Mouse (Mus musculus): ENCODE data around the gene Frmpd2. TPM values are rescaled to one million over a fixed set of nuclear protein-coding genes. Genes with fewer than 3 reads are reported as not detected.

The Frmpd2 gene
- polyA plus RNA-seq, 1 experiment from 2014 or later, result 0.03 TPM

DNA sequence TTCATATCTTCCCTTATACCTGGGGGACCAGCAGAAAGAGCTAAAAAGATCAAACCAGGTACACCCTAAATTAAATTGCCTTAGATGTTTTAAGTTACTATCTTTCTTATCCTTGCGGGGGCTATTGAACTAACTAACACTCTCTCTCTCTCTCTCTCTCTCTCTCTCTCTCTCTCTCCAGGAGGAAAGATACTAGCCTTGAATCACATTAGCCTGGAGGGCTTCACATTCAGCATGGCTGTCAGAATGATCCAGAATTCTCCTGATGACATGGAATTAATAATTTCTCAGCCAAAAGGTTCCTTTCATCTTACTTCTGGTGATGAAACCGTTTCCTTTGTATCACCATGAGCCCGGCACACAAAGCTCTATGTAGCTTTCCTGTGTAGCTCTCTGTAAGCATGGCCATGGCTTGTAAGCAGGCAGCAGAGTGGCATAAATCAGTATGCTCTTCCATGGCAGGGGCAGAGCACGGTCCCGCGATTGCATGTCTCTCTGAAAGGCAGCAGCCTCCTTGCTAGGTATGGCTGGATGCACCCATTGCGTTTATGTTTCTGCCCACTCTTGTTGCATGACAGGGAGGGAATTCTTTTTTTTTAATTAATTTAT is 68.2 kb downstream of the Frmpd2 start:
- 80% methylated on average over 7 of the region's 7 CpGs for WGBS
- no peak for ATAC-seq (ENCODE audit: insufficient number of reproducible peaks, low FRiP score)
- Histone ChIP-seq H3K9me3 (replicated peaks) (0 out of 2 replicates have a peak, but pooled peaks cover 6% of the 10 kb centered on the region), H3K4me1 (replicated peaks) (no peaks in the 10 kb centered on the region), H3K36me3 (no peaks in the 10 kb centered on the region), H3K9ac (no peak overlapping the region), H3K27ac (ENCODE audit: poor library complexity, severe bottlenecking) (no peak overlapping the region), H3K4me3 (no peak overlapping the region), H3K4me2 (no peak overlapping the region), H3K27me3 (replicated peaks) (no peaks in the 10 kb centered on the region)

- WGBS, result 80% methylated on average over 8 of the region's 8 CpGs
- Histone ChIP-seq H3K9ac (no peak overlapping the region), H3K4me1 (replicated peaks) (no peaks in the 10 kb centered on the region)
Measured at GRCm38 (mm10) chr14:33545565-33546143, 74.2 kb downstream of the Frmpd2 start.

DNA sequence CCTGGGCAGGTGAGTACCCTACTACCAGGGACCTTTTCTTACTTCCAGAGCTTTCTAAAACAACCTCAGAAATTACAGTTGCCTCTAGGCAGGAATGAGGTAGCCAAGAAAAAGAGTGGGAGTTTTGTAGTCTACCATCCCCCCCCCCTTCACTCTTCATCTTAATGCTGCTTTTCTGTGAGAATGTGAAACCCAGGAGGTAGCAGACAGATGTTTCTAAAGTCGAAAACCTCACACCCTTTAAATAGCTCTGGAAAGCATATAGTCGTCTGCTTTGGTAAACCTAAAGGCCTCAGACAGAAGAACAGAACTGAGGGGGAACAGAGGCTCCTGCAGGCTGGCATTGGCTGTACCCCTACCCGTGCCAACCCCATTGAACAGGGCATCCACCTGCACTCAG is 77.2 kb downstream of the Frmpd2 start:
- no peak for ATAC-seq (ENCODE audit: insufficient number of reproducible peaks, low FRiP score)
- 56% methylated on average over 3 of the region's 3 CpGs for WGBS

More at GRCm38 (mm10) chr14:33545565-33546143, 74.2 kb downstream of the Frmpd2 start:
- Histone ChIP-seq H3K4me2 (no peak overlapping the region), H3K36me3 (no peaks in the 10 kb centered on the region), H3K27me3 (replicated peaks) (no peaks in the 10 kb centered on the region), H3K9me3 (replicated peaks) (no peaks in the 10 kb centered on the region), H3K27ac (ENCODE audit: poor library complexity, severe bottlenecking) (no peak overlapping the region), H3K4me3 (no peak overlapping the region)
- ATAC-seq (ENCODE audit: insufficient number of reproducible peaks, low FRiP score), result no peak

DNA sequence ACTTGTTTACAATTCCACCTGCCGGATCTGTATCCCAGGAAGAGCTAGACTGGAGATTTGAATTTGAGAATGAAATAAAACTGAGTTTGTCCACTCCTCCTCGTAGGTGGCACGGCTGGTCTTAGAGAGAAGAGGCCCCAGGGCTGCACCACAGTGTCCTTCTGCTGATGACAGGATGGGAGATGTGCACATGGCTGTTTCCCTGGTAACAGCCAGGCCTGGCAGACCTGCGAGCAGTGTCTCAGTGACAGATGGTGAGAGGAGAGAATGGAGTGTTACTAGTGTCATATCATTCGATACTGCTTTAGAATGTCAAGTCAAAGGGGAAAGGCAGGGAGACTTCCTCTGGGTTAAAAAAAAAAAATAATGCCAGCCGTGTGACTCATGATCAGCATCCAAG is 78.4 kb downstream of the Frmpd2 start:
- H3K36me3 ChIP-seq, result no peaks in the 10 kb centered on the region
- H3K4me3 ChIP-seq, result no peak overlapping the region
- no peak overlapping the region for H3K9ac ChIP-seq
- H3K27ac ChIP-seq (ENCODE audit: poor library complexity, severe bottlenecking), result no peak overlapping the region
- WGBS, result 70% methylated on average over 6 of the region's 6 CpGs
- no peaks in the 10 kb centered on the region for H3K9me3 ChIP-seq (replicated peaks)
- ATAC-seq (ENCODE audit: insufficient number of reproducible peaks, low FRiP score), result no peak
- no peak overlapping the region for H3K4me2 ChIP-seq
- H3K27me3 ChIP-seq (replicated peaks), result no peaks in the 10 kb centered on the region
- no peaks in the 10 kb centered on the region for H3K4me1 ChIP-seq (replicated peaks)

More for the DNA sequence above, 77.2 kb downstream of the Frmpd2 start:
- no peak overlapping the region for H3K4me3 ChIP-seq
- H3K9ac ChIP-seq, result no peak overlapping the region
- no peaks in the 10 kb centered on the region for H3K9me3 ChIP-seq (replicated peaks)
- no peaks in the 10 kb centered on the region for H3K4me1 ChIP-seq (replicated peaks)
- H3K27me3 ChIP-seq (replicated peaks), result no peaks in the 10 kb centered on the region
- H3K27ac ChIP-seq (ENCODE audit: poor library complexity, severe bottlenecking), result no peak overlapping the region
- no peaks in the 10 kb centered on the region for H3K36me3 ChIP-seq
- H3K4me2 ChIP-seq, result no peak overlapping the region

GRCm38 (mm10) chr14:33570737-33571136 is 99.2 kb downstream of the Frmpd2 start:
- Histone ChIP-seq H3K4me2 (no peak overlapping the region), H3K27me3 (replicated peaks) (no peaks in the 10 kb centered on the region), H3K9ac (no peak overlapping the region), H3K27ac (ENCODE audit: poor library complexity, severe bottlenecking) (no peak overlapping the region), H3K9me3 (replicated peaks) (no peaks in the 10 kb centered on the region), H3K4me1 (replicated peaks) (no peaks in the 10 kb centered on the region), H3K4me3 (no peak overlapping the region), H3K36me3 (no peaks in the 10 kb centered on the region)
- no peak for ATAC-seq (ENCODE audit: insufficient number of reproducible peaks, low FRiP score)
- 40% methylated on average over 6 of the region's 6 CpGs for WGBS

GRCm38 (mm10) chr14:33573643-33574042 is 102.1 kb downstream of the Frmpd2 start:
- H3K4me3 ChIP-seq, result no peak overlapping the region
- ATAC-seq (ENCODE audit: insufficient number of reproducible peaks, low FRiP score), result no peak
- WGBS, result 68% methylated on average over 3 of the region's 3 CpGs

GRCm38 (mm10) chr14:33579771-33580484 is 108.4 kb downstream of the Frmpd2 start:
- no peak for ATAC-seq (ENCODE audit: insufficient number of reproducible peaks, low FRiP score)
- H3K4me2 ChIP-seq, result no peak overlapping the region
- no peak overlapping the region for H3K27ac ChIP-seq (ENCODE audit: poor library complexity, severe bottlenecking)
- no peaks in the 10 kb centered on the region for H3K4me1 ChIP-seq (replicated peaks)
- H3K9ac ChIP-seq, result no peak overlapping the region
- peaks cover 4% of the 10 kb centered on the region; the same call in 1 of the 2 replicates for H3K9me3 ChIP-seq (replicated peaks)
- WGBS, result 62% methylated on average over 7 of the region's 7 CpGs
- no peaks in the 10 kb centered on the region for H3K36me3 ChIP-seq
- H3K27me3 ChIP-seq (replicated peaks), result no peaks in the 10 kb centered on the region
- no peak overlapping the region for H3K4me3 ChIP-seq

More at GRCm38 (mm10) chr14:33573643-33574042, 102.1 kb downstream of the Frmpd2 start:
- Histone ChIP-seq H3K4me1 (replicated peaks) (no peaks in the 10 kb centered on the region), H3K36me3 (no peaks in the 10 kb centered on the region), H3K9ac (no peak overlapping the region), H3K27me3 (replicated peaks) (no peaks in the 10 kb centered on the region), H3K9me3 (replicated peaks) (no peaks in the 10 kb centered on the region), H3K4me2 (no peak overlapping the region), H3K27ac (ENCODE audit: poor library complexity, severe bottlenecking) (no peak overlapping the region)

GRCm38 (mm10) chr14:33588951-33589350 is 117.5 kb downstream of the Frmpd2 start, which contains the start of gene Ptpn20:
Ptpn20 (plus strand) TSS chr14:33589207.
- Histone ChIP-seq H3K9ac (no peak within 1 kb of the TSS), H3K4me3 (no peak within 1 kb of the TSS), H3K36me3 (no peaks in the 10 kb centered on the region), H3K27me3 (replicated peaks) (no peaks in the 10 kb centered on the region), H3K4me1 (replicated peaks) (no peaks in the 10 kb centered on the region), H3K27ac (ENCODE audit: poor library complexity, severe bottlenecking) (no peak within 1 kb of the TSS), H3K9me3 (replicated peaks) (peaks cover 5% of the 10 kb centered on the region; the same call in 1 of the 2 replicates), H3K4me2 (no peak within 1 kb of the TSS)
- no peak for ATAC-seq (ENCODE audit: insufficient number of reproducible peaks, low FRiP score)
- 49% methylated on average over 14 of the region's 14 CpGs for WGBS

- Histone ChIP-seq H3K27me3 (replicated peaks) (no peaks in the 10 kb centered on the region), H3K9ac (no peak overlapping the region), H3K9me3 (replicated peaks) (no peaks in the 10 kb centered on the region), H3K4me2 (no peak overlapping the region), H3K36me3 (no peaks in the 10 kb centered on the region), H3K27ac (ENCODE audit: poor library complexity, severe bottlenecking) (no peak overlapping the region), H3K4me3 (no peak overlapping the region), H3K4me1 (replicated peaks) (no peaks in the 10 kb centered on the region)
- WGBS, result 86% methylated on average over 9 of the region's 9 CpGs
- ATAC-seq (ENCODE audit: insufficient number of reproducible peaks, low FRiP score), result no peak
Measured at GRCm38 (mm10) chr14:33598376-33599130, 127.1 kb downstream of the Frmpd2 start.

- no peak for ATAC-seq (ENCODE audit: insufficient number of reproducible peaks, low FRiP score)
- H3K27ac ChIP-seq (ENCODE audit: poor library complexity, severe bottlenecking), result no peak overlapping the region
- no peak overlapping the region for H3K4me3 ChIP-seq
- no peaks in the 10 kb centered on the region for H3K9me3 ChIP-seq (replicated peaks)
- no peaks in the 10 kb centered on the region for H3K27me3 ChIP-seq (replicated peaks)
- no peaks in the 10 kb centered on the region for H3K4me1 ChIP-seq (replicated peaks)
- H3K9ac ChIP-seq, result no peak overlapping the region
- H3K4me2 ChIP-seq, result no peak overlapping the region
- WGBS, result 82% methylated on average over 10 of the region's 10 CpGs
- H3K36me3 ChIP-seq, result no peaks in the 10 kb centered on the region
Measured at GRCm38 (mm10) chr14:33607431-33607830, 135.9 kb downstream of the Frmpd2 start.
